Mouse (Mus musculus): ENCODE results near the gene Stard3.
"Not testable (repeated sequence)": the region's sequence is repeated elsewhere in the genome, so short reads cannot be mapped to it uniquely, and the experiment has no call there.

Stard3 gene

GRCm38 (mm10) chr11:98376756-98377155, 18.6 kb downstream of the Stard3 start:
- no peak for DNase-seq

- no peak for DNase-seq
Observed at GRCm38 (mm10) chr11:98377787-98378186, 19.6 kb downstream of the Stard3 start.

- DNase-seq: no peak
Observed at GRCm38 (mm10) chr11:98379379-98379778, 21.2 kb downstream of the Stard3 start.

GRCm38 (mm10) chr11:98380106-98380505, 21.9 kb downstream of the Stard3 start:
- DNase-seq: no peak

GRCm38 (mm10) chr11:98381651-98382050, 23.5 kb downstream of the Stard3 start:
- no peak for DNase-seq

GRCm38 (mm10) chr11:98382405-98382804, 24.2 kb downstream of the Stard3 start:
- not testable (repeated sequence) for DNase-seq

GRCm38 (mm10) chr11:98383261-98384030, 25.3 kb downstream of the Stard3 start, which contains the start of gene Tcap:
TSS of gene Tcap (plus strand) at chr11:98383811.
- no peak for DNase-seq

- no peak for DNase-seq
Observed at GRCm38 (mm10) chr11:98384216-98384615, 26.0 kb downstream of the Stard3 start.

GRCm38 (mm10) chr11:98384721-98385637, 26.8 kb downstream of the Stard3 start:
- DNase-seq: no peak

- DNase-seq: no peak
Observed at GRCm38 (mm10) chr11:98385638-98386585, 27.7 kb downstream of the Stard3 start, which contains the start of gene Pnmt. TSS of gene Pnmt (plus strand) at chr11:98386450.

GRCm38 (mm10) chr11:98386596-98386995, 28.4 kb downstream of the Stard3 start:
- no peak for DNase-seq

- DNase-seq: no peak
Observed at GRCm38 (mm10) chr11:98387056-98387577, 28.9 kb downstream of the Stard3 start.

- no peak for DNase-seq
Observed at GRCm38 (mm10) chr11:98388282-98388681, 30.1 kb downstream of the Stard3 start.

- peak; percentile 57 for DNase-seq
Observed at GRCm38 (mm10) chr11:98389221-98389780, 31.1 kb downstream of the Stard3 start.

- no peak for DNase-seq
Observed at GRCm38 (mm10) chr11:98390141-98390540, 32.0 kb downstream of the Stard3 start.

GRCm38 (mm10) chr11:98392034-98392433, 33.9 kb downstream of the Stard3 start:
- no peak for DNase-seq

- DNase-seq: no peak
Observed at GRCm38 (mm10) chr11:98392645-98393044, 34.5 kb downstream of the Stard3 start.

GRCm38 (mm10) chr11:98393317-98393716, 35.1 kb downstream of the Stard3 start:
- no peak for DNase-seq

- no peak for DNase-seq
Observed at GRCm38 (mm10) chr11:98394301-98394700, 36.1 kb downstream of the Stard3 start.

GRCm38 (mm10) chr11:98395041-98395440, 36.9 kb downstream of the Stard3 start:
- no peak for DNase-seq

- DNase-seq: no peak
Observed at GRCm38 (mm10) chr11:98397946-98398345, 39.8 kb downstream of the Stard3 start.
